Mouse (Mus musculus): Measurements from ENCODE around the gene Axin1. TPM values are rescaled to one million over a fixed set of nuclear protein-coding genes. Genes with fewer than 3 reads are reported as not detected.

Gene Axin1
- polyA plus RNA-seq, 1 experiment: 41.0 TPM

GRCm38 (mm10) chr17:26125226-26125625 is 13.3 kb upstream of the Axin1 start:
- Histone ChIP-seq H3K9me3 (replicated peaks; ENCODE audit: control insufficient read depth, insufficient read depth, low read length, poor library complexity, severe bottlenecking) (no peaks in the 10 kb centered on the region), H3K27me3 (ENCODE audit: control insufficient read depth, insufficient read depth, low read length, poor library complexity, severe bottlenecking) (no peaks in the 10 kb centered on the region), H3K27ac (ENCODE audit: insufficient read depth, low read length) (no peak overlapping the region), H3K4me3 (ENCODE audit: low read depth, low read length) (no peak overlapping the region), H3K4me1 (ENCODE audit: control insufficient read depth, insufficient read depth, low read length) (no peaks in the 10 kb centered on the region), H3K36me3 (ENCODE audit: control insufficient read depth, insufficient read depth, low read length, poor library complexity, severe bottlenecking) (peaks cover 24% of the 10 kb centered on the region), H3K9ac (ENCODE audit: low read depth, poor library complexity, severe bottlenecking) (no peak overlapping the region)
- TF ChIP-seq CTCF (IDR thresholded peaks at IDR 0.05; ENCODE audit: low read depth, low read length): no peak
- no peak for TF ChIP-seq EP300 (IDR thresholded peaks at IDR 0.05; ENCODE audit: insufficient read depth, low read depth, low read length)
- TF ChIP-seq POLR2A (IDR thresholded peaks at IDR 0.05; ENCODE audit: insufficient read depth, low read length): no peak

- Histone ChIP-seq H3K4me3 (ENCODE audit: low read depth, low read length) (peak overlapping the region; percentile 20), H3K9ac (ENCODE audit: low read depth, poor library complexity, severe bottlenecking) (no peak overlapping the region), H3K9me3 (replicated peaks; ENCODE audit: control insufficient read depth, insufficient read depth, low read length, poor library complexity, severe bottlenecking) (no peaks in the 10 kb centered on the region), H3K4me1 (ENCODE audit: control insufficient read depth, insufficient read depth, low read length) (no peaks in the 10 kb centered on the region), H3K27ac (ENCODE audit: insufficient read depth, low read length) (no peak overlapping the region), H3K36me3 (ENCODE audit: control insufficient read depth, insufficient read depth, low read length, poor library complexity, severe bottlenecking) (peaks cover 14% of the 10 kb centered on the region), H3K27me3 (ENCODE audit: control insufficient read depth, insufficient read depth, low read length, poor library complexity, severe bottlenecking) (no peaks in the 10 kb centered on the region)
- TF ChIP-seq EP300 (IDR thresholded peaks at IDR 0.05; ENCODE audit: insufficient read depth, low read depth, low read length): no peak
- no peak for TF ChIP-seq POLR2A (IDR thresholded peaks at IDR 0.05; ENCODE audit: insufficient read depth, low read length)
- no peak for TF ChIP-seq CTCF (IDR thresholded peaks at IDR 0.05; ENCODE audit: low read depth, low read length)
These were observed 7.3 kb upstream of the Axin1 start for GRCm38 (mm10) chr17:26131062-26131732.

- Histone ChIP-seq H3K4me3 (ENCODE audit: low read depth, low read length) (no peak overlapping the region), H3K36me3 (ENCODE audit: control insufficient read depth, insufficient read depth, low read length, poor library complexity, severe bottlenecking) (peaks cover 6% of the 10 kb centered on the region), H3K9ac (ENCODE audit: low read depth, poor library complexity, severe bottlenecking) (no peak overlapping the region), H3K9me3 (replicated peaks; ENCODE audit: control insufficient read depth, insufficient read depth, low read length, poor library complexity, severe bottlenecking) (no peaks in the 10 kb centered on the region), H3K27me3 (ENCODE audit: control insufficient read depth, insufficient read depth, low read length, poor library complexity, severe bottlenecking) (no peaks in the 10 kb centered on the region), H3K27ac (ENCODE audit: insufficient read depth, low read length) (no peak overlapping the region), H3K4me1 (ENCODE audit: control insufficient read depth, insufficient read depth, low read length) (no peaks in the 10 kb centered on the region)
- no peak for TF ChIP-seq EP300 (IDR thresholded peaks at IDR 0.05; ENCODE audit: insufficient read depth, low read depth, low read length)
- TF ChIP-seq CTCF (IDR thresholded peaks at IDR 0.05; ENCODE audit: low read depth, low read length): no peak
- no peak for TF ChIP-seq POLR2A (IDR thresholded peaks at IDR 0.05; ENCODE audit: insufficient read depth, low read length)
These were observed 6.3 kb upstream of the Axin1 start for GRCm38 (mm10) chr17:26131856-26132853.

DNA sequence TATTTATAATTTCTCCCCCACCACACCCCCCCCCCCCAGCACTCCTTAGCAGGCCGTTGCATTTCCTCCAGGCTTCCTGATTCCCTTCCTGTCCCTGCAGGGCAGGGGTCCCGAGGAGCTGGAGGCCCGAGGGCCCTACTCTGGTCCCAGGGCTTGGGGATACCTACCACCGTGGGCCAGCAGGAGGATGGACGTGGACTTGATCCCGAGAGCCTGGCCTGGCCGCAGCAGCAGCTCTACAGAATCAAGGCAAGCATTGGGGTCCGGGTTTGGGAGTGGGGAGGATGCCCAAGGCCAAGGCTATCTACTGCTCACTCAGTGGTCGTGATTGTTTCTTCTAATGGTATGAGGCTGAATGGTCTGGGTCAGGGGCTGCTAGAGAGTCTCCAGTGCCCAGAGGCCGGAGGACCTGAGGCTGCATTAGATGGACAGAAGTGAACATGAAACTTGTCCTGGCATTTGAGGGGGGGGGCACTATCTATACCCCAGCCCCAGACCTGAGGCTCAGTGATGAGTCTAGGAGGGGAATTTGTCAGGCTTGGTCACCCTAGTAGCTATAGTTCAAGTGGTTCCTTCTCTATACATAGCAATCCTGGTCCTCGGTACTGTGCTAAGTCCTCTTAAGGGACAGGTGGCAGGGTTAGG is 1.3 kb upstream of the Axin1 start:
- Histone ChIP-seq H3K27me3 (ENCODE audit: control insufficient read depth, insufficient read depth, low read length, poor library complexity, severe bottlenecking) (no peaks in the 10 kb centered on the region), H3K4me3 (ENCODE audit: low read depth, low read length) (no peak overlapping the region), H3K27ac (ENCODE audit: insufficient read depth, low read length) (no peak overlapping the region), H3K4me1 (ENCODE audit: control insufficient read depth, insufficient read depth, low read length) (no peaks in the 10 kb centered on the region), H3K36me3 (ENCODE audit: control insufficient read depth, insufficient read depth, low read length, poor library complexity, severe bottlenecking) (no peaks in the 10 kb centered on the region), H3K9me3 (replicated peaks; ENCODE audit: control insufficient read depth, insufficient read depth, low read length, poor library complexity, severe bottlenecking) (no peaks in the 10 kb centered on the region), H3K9ac (ENCODE audit: low read depth, poor library complexity, severe bottlenecking) (peak overlapping the region; percentile 31; the same call in 1 of the 2 replicates)
- TF ChIP-seq POLR2A (IDR thresholded peaks at IDR 0.05; ENCODE audit: insufficient read depth, low read length) (no peak), EP300 (IDR thresholded peaks at IDR 0.05; ENCODE audit: insufficient read depth, low read depth, low read length) (no peak), CTCF (IDR thresholded peaks at IDR 0.05; ENCODE audit: low read depth, low read length) (no peak)

DNA sequence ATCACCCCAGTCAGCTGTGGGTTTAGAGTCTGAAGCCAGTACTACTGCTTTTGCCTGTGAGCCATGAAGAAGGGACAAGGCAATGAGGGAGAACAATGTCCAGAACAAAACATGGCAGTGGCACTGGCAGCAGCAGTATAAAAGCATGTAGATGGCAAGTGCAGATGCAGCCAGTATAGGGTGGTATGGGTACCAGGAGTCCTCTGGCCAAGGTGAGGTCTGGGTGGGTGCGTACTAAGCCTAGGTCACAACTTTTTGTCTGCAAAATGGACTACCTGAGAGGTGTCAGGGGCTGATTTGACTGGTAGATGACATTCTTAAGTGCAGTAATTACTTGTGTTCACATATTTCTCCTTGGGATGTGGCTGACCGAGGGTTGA is 747 bp upstream of the Axin1 start:
- TF ChIP-seq CTCF (IDR thresholded peaks at IDR 0.05; ENCODE audit: low read depth, low read length) (no peak), POLR2A (IDR thresholded peaks at IDR 0.05; ENCODE audit: insufficient read depth, low read length) (no peak), EP300 (IDR thresholded peaks at IDR 0.05; ENCODE audit: insufficient read depth, low read depth, low read length) (no peak)
- Histone ChIP-seq H3K4me3 (ENCODE audit: low read depth, low read length) (peak overlapping the region; percentile 38), H3K36me3 (ENCODE audit: control insufficient read depth, insufficient read depth, low read length, poor library complexity, severe bottlenecking) (peaks cover under 1% of the 10 kb centered on the region; the same call in 1 of the 2 replicates), H3K9ac (ENCODE audit: low read depth, poor library complexity, severe bottlenecking) (peak overlapping the region; percentile 31), H3K27me3 (ENCODE audit: control insufficient read depth, insufficient read depth, low read length, poor library complexity, severe bottlenecking) (no peaks in the 10 kb centered on the region), H3K9me3 (replicated peaks; ENCODE audit: control insufficient read depth, insufficient read depth, low read length, poor library complexity, severe bottlenecking) (no peaks in the 10 kb centered on the region), H3K4me1 (ENCODE audit: control insufficient read depth, insufficient read depth, low read length) (no peaks in the 10 kb centered on the region), H3K27ac (ENCODE audit: insufficient read depth, low read length) (peak overlapping the region; percentile 18)
